Mouse (Mus musculus) G1E-ER4 (cell line): ENCODE measurements around the gene Prss27. TPM values are rescaled to one million over a fixed set of nuclear protein-coding genes. Genes with fewer than 3 reads are reported as not detected.

Source experiments
- GATA1 ChIP-seq: IDR thresholded peaks from one replicate; pipeline ENCODE4 v1.8.0; 2012; ENCODE audit warnings: low read length, inconsistent platforms
- polyA plus RNA-seq: library from polyadenylated mRNA; stranded (reverse); fragments of >175 nt; gene quantifications from 2 replicates; pipeline ENCODE4 v1.2.3, GENCODE M21; 2012

Gene Prss27
- polyA plus RNA-seq, 1 experiment: not detected

- no peak for TF ChIP-seq GATA1
Observed at GRCm38 (mm10) chr17:24062459-24063155, 24.7 kb downstream of the Prss27 start.

GRCm38 (mm10) chr17:24068271-24068670, 30.3 kb downstream of the Prss27 start:
- TF ChIP-seq GATA1: no peak

GRCm38 (mm10) chr17:24069531-24069930, 31.6 kb downstream of the Prss27 start:
- no peak for TF ChIP-seq GATA1

GRCm38 (mm10) chr17:24072919-24073696, 35.2 kb downstream of the Prss27 start, which contains the start of gene Kctd5:
TSS of gene Kctd5 (minus strand) at chr17:24073485.
- no peak for TF ChIP-seq GATA1

GRCm38 (mm10) chr17:24077101-24077500, 39.2 kb downstream of the Prss27 start:
- TF ChIP-seq GATA1: no peak

- no peak for TF ChIP-seq GATA1
Observed at GRCm38 (mm10) chr17:24084593-24084992, 46.6 kb downstream of the Prss27 start.

- no peak for TF ChIP-seq GATA1
Observed at GRCm38 (mm10) chr17:24090575-24090974, 52.6 kb downstream of the Prss27 start.

Other genes starting within 250 kb of the Prss27 start
- gene Srrm2, start 247.6 kb upstream of the Prss27 start, polyA plus RNA-seq: 91.1 and 315 TPM in 2 replicates
- 819 and 1,233 TPM in 2 replicates for gene Elob, start 209.0 kb upstream of the Prss27 start, polyA plus RNA-seq
- not detected in 2 replicates for gene Prss33, start 202.1 kb upstream of the Prss27 start, polyA plus RNA-seq
- gene Prss32, start 194.3 kb upstream of the Prss27 start, polyA plus RNA-seq: not detected in 2 replicates
- gene Prss41, start 194.0 kb upstream of the Prss27 start, polyA plus RNA-seq: not detected in 2 replicates
- not detected in 2 replicates for gene Prss21, start 170.1 kb upstream of the Prss27 start, polyA plus RNA-seq
- not detected in 2 replicates for gene Dcpp1, start 157.3 kb upstream of the Prss27 start, polyA plus RNA-seq
- gene Dcpp2, start 157.3 kb upstream of the Prss27 start, polyA plus RNA-seq: not detected in 2 replicates
- not detected in 2 replicates for gene Dcpp3, start 120.7 kb upstream of the Prss27 start, polyA plus RNA-seq
- not detected in 2 replicates for gene Sbp, start 96.5 kb upstream of the Prss27 start, polyA plus RNA-seq
- gene Sbpl, start 82.9 kb upstream of the Prss27 start, polyA plus RNA-seq: not detected in 2 replicates
- not detected in 2 replicates for gene Prss30, start 57.6 kb upstream of the Prss27 start, polyA plus RNA-seq
- gene Prss22, start 40.0 kb upstream of the Prss27 start, polyA plus RNA-seq: not detected in 2 replicates
- gene Kctd5, start 35.3 kb downstream of the Prss27 start, polyA plus RNA-seq: 21.4 and 25.8 TPM in 2 replicates
- gene Pdpk1, start 112.8 kb downstream of the Prss27 start, polyA plus RNA-seq: 23.7 and 100 TPM in 2 replicates
- 44.0 and 51.2 TPM in 2 replicates for gene Amdhd2, start 125.6 kb downstream of the Prss27 start, polyA plus RNA-seq
- gene Atp6v0c, start 131.6 kb downstream of the Prss27 start, polyA plus RNA-seq: 119 and 331 TPM in 2 replicates
- gene Tbc1d24, start 167.4 kb downstream of the Prss27 start, polyA plus RNA-seq: 14.4 and 17.8 TPM in 2 replicates
- 2.3 TPM in 2 replicates for gene Ntn3, start 171.4 kb downstream of the Prss27 start, polyA plus RNA-seq
- 39.3 and 58.9 TPM in 2 replicates for gene Tedc2, start 182.7 kb downstream of the Prss27 start, polyA plus RNA-seq
- 66.1 and 78.9 TPM in 2 replicates for gene Ccnf, start 213.3 kb downstream of the Prss27 start, polyA plus RNA-seq